Comparison of ENCODE assay signal across 35 mouse cellular contexts in the genomic region with DNA sequence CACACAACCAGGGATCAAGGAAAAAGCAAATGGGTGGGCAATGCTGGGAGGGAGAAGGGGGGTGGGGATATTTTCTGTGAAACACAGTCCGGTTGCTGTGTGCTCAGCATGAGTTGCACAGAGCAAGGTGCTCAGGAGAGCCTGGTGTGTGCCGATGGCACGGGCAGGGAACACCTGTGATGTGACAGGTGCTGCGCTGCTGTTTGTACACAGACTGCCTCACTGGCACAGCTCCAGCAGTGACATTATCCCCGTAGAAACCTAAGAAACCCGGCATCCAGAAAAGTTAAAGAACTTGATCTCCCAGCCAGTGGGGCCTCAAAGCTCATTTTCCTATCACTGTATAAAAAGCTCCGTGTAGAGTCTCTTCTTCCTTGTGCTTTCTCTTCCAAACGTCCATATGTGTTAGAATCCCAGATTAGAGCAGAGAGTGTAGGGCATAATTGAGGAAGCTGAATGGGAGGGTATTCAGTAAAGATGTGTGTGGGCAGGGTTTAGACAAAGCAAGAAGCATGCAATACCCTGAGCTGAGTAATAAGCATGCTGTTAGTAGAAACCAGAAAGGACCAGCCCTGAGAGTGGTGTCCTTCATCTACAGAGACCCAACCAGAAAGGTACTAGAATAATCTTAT. TPM values are rescaled to one million over a fixed set of nuclear protein-coding genes. Genes with fewer than 3 reads are reported as not detected.
A peak's percentile ranks its signal among the peaks of the same experiment; 100 is the strongest.
DNase-seq lines count a peak whose midpoint lies in the region; ATAC-seq lines count a peak whose summit lies in the region.
"Had no signal": no experiment of that assay in that cellular context is flagged by ENCODE, and none has a peak within 500 bp of the region (broad histone marks: within the 10 kb centered on the region; RNA-seq: fewer than 3 reads in every experiment).

No protein-coding gene starts in this region.

- H3K4me3 ChIP-seq in embryonic facial prominence, embryonic 14.5 days (ENCODE audit: low read depth, low read length) = no peak overlapping the region
- H3K4me3 ChIP-seq: forebrain, embryonic 12.5 days; heart, embryonic 13.5 days; hindbrain, embryonic 10.5 days; hindbrain, embryonic 15.5 days; limb, embryonic 15.5 days; liver, embryonic 13.5 days; midbrain, embryonic 13.5 days; neural tube, embryonic 13.5 days; stomach, embryonic 15.5 days had no signal

- H3K27ac ChIP-seq in embryonic facial prominence, embryonic 14.5 days (replicated peaks; ENCODE audit: low read depth, low read length) = no peak overlapping the region
- H3K27ac ChIP-seq: forebrain, embryonic 12.5 days; heart, embryonic 13.5 days; hindbrain, embryonic 10.5 days; hindbrain, embryonic 15.5 days; limb, embryonic 15.5 days; liver, embryonic 13.5 days; macrophage; midbrain, embryonic 13.5 days; neural tube, embryonic 13.5 days; stomach, embryonic 15.5 days had no signal

- peak; percentile 80; the same call in 1 of the 2 replicates for ATAC-seq in embryonic facial prominence, embryonic 14.5 days (ENCODE audit: low read depth)
- ATAC-seq: lung, postnatal 0 days; midbrain, embryonic 13.5 days had no signal

- no peaks in the 10 kb centered on the region for H3K9me3 ChIP-seq in embryonic facial prominence, embryonic 14.5 days (ENCODE audit: control insufficient read depth, low read length)
- H3K9me3 ChIP-seq: forebrain, embryonic 12.5 days; heart, embryonic 13.5 days; hindbrain, embryonic 10.5 days; hindbrain, embryonic 15.5 days; limb, embryonic 15.5 days; liver, embryonic 13.5 days; midbrain, embryonic 13.5 days; neural tube, embryonic 13.5 days; stomach, embryonic 15.5 days had no signal

- H3K4me2 ChIP-seq in embryonic facial prominence, embryonic 14.5 days (ENCODE audit: low read depth, low read length) = no peak overlapping the region
- H3K4me2 ChIP-seq: forebrain, embryonic 12.5 days; heart, embryonic 13.5 days; hindbrain, embryonic 15.5 days; limb, embryonic 15.5 days; liver, embryonic 13.5 days; midbrain, embryonic 13.5 days; neural tube, embryonic 13.5 days; stomach, embryonic 15.5 days had no signal

- peak; percentile 76 for DNase-seq in heart, adult 11 months
- DNase-seq in heart, postnatal 4 days = no peak
- DNase-seq in ZHBTc4 (ENCODE audit: low read depth, low spot score) = peak; percentile 6
- peak; percentile 84 for DNase-seq in embryonic facial prominence, embryonic 14.5 days (ENCODE audit: low spot score)
- DNase-seq in layer of hippocampus, adult 9-10 months (ENCODE audit: low spot score) = no peak
- no peak for DNase-seq in kidney, adult 9 months
- DNase-seq: adrenal gland, postnatal 10 days; B cell, adult 2 months; cerebellum, adult 11-12 months; heart, postnatal 10 days; kidney, postnatal 14 days; liver, embryonic 13.5 days; lung, adult 18-20 months had no signal

- no peaks in the 10 kb centered on the region for H3K4me1 ChIP-seq in embryonic facial prominence, embryonic 14.5 days (ENCODE audit: control insufficient read depth, insufficient read depth, low read length)
- H3K4me1 ChIP-seq: forebrain, embryonic 12.5 days; hindbrain, embryonic 15.5 days; midbrain, embryonic 13.5 days; neural tube, embryonic 13.5 days had no signal

- H3K27me3 ChIP-seq in embryonic facial prominence, embryonic 14.5 days (replicated peaks; ENCODE audit: control insufficient read depth, insufficient read depth, low read length) = no peaks in the 10 kb centered on the region
- H3K27me3 ChIP-seq: forebrain, embryonic 12.5 days; heart, embryonic 13.5 days; hindbrain, embryonic 15.5 days; limb, embryonic 15.5 days; liver, embryonic 13.5 days; midbrain, embryonic 13.5 days; neural tube, embryonic 13.5 days; stomach, embryonic 15.5 days had no signal

- peaks cover 3% of the 10 kb centered on the region for H3K36me3 ChIP-seq in embryonic facial prominence, embryonic 14.5 days (ENCODE audit: control insufficient read depth, insufficient read depth, low read length)

- 57% methylated on average over 8 of the region's 8 CpGs for WGBS in embryonic facial prominence, embryonic 14.5 days

- no peak overlapping the region for H3K9ac ChIP-seq in embryonic facial prominence, embryonic 14.5 days (ENCODE audit: low read depth, low read length)
- H3K9ac ChIP-seq: forebrain, embryonic 12.5 days; heart, embryonic 13.5 days; hindbrain, embryonic 15.5 days; limb, embryonic 15.5 days; midbrain, embryonic 13.5 days; neural tube, embryonic 13.5 days; stomach, embryonic 15.5 days had no signal

RNA-seq across cellular contexts. Expression of a gene that starts 4.0 kb away (rescaled TPM):
- under 1 TPM; 0.29 to 0.48 TPM for total RNA-seq in heart, postnatal 4 days (2021)
- polyA plus RNA-seq in embryonic facial prominence, embryonic 14.5 days (2014; fragmentation: Nextera tagmentation; extraction: Ambion mirVana) = 1.3 and 1.5 TPM in 2 replicates

RNA-seq across cellular contexts. Expression of a gene that starts 12.0 kb away (rescaled TPM):
- total RNA-seq in heart, postnatal 4 days (2021) = 10 to 100 TPM; 17.9 to 25.7 TPM
- polyA plus RNA-seq in embryonic facial prominence, embryonic 14.5 days (2014; fragmentation: Nextera tagmentation; extraction: Ambion mirVana) = 30.6 and 36.5 TPM in 2 replicates

RNA-seq across cellular contexts. Expression of a gene that starts 17.3 kb away (rescaled TPM):
- total RNA-seq in heart, postnatal 4 days (2021) = 100 to 1,000 TPM; 452 to 471 TPM
- polyA plus RNA-seq in embryonic facial prominence, embryonic 14.5 days (2014; fragmentation: Nextera tagmentation; extraction: Ambion mirVana) = 47.5 and 57.5 TPM in 2 replicates
- polyA plus RNA-seq: macrophage had no signal

RNA-seq across cellular contexts. Expression of a gene that starts 21.6 kb away (rescaled TPM):
- not detected for total RNA-seq in heart, postnatal 4 days (2021)
- not detected in 2 replicates for polyA plus RNA-seq in embryonic facial prominence, embryonic 14.5 days (2014; fragmentation: Nextera tagmentation; extraction: Ambion mirVana)
- total RNA-seq: adrenal gland, postnatal 10 days; ES-E14; gastrocnemius, postnatal 4 days; heart, adult 8-10 months; heart, postnatal 10 days; layer of hippocampus, adult 18-20 months; layer of hippocampus, postnatal 25 days; left cerebral cortex, adult 8-10 months; left cerebral cortex, postnatal 36 days; megakaryocyte-erythroid progenitor cell, adult 5-6 weeks had no signal
- polyA plus RNA-seq: embryonic facial prominence, embryonic 11.5 days; forebrain, embryonic 12.5 days; heart, embryonic 13.5 days; hindbrain, embryonic 10.5 days; hindbrain, embryonic 15.5 days; kidney, embryonic 14.5 days; limb, embryonic 15.5 days; liver, embryonic 13.5 days; lung, postnatal 0 days; macrophage; midbrain, embryonic 13.5 days; neural tube, embryonic 13.5 days; stomach, embryonic 15.5 days had no signal

RNA-seq across cellular contexts. Expression of a gene that starts 25.9 kb away (rescaled TPM):
- not detected for total RNA-seq in heart, postnatal 4 days (2021)
- not detected in 2 replicates for polyA plus RNA-seq in embryonic facial prominence, embryonic 14.5 days (2014; fragmentation: Nextera tagmentation; extraction: Ambion mirVana)
- total RNA-seq: adrenal gland, postnatal 10 days; ES-E14; gastrocnemius, adult 18-20 months; gastrocnemius, postnatal 4 days; heart, adult 8-10 months; heart, postnatal 10 days; layer of hippocampus, adult 18-20 months; layer of hippocampus, postnatal 25 days; left cerebral cortex, adult 8-10 months; left cerebral cortex, postnatal 36 days; megakaryocyte-erythroid progenitor cell, adult 5-6 weeks had no signal
- polyA plus RNA-seq: embryonic facial prominence, embryonic 11.5 days; forebrain, embryonic 12.5 days; heart, embryonic 13.5 days; hindbrain, embryonic 10.5 days; hindbrain, embryonic 15.5 days; intestine, embryonic 14.5 days; kidney, embryonic 14.5 days; limb, embryonic 15.5 days; liver, embryonic 13.5 days; lung, postnatal 0 days; macrophage; midbrain, embryonic 13.5 days; neural tube, embryonic 13.5 days; stomach, embryonic 15.5 days had no signal

Comparison
In these comparisons a context has a peak if more than half of its experiments do, and no peak if none do; other contexts are left out.
1. DNase-seq: peak in heart, adult 11 months (single experiment), ZHBTc4 (single experiment) and embryonic facial prominence, embryonic 14.5 days (single experiment); none in heart, postnatal 4 days (single experiment), layer of hippocampus, adult 9-10 months (single experiment) and kidney, adult 9 months (single experiment).